Mouse (Mus musculus) embryonic stem cell, embryonic (primary cell): Measurements from ENCODE around the gene Top2a.

ENCODE experiments used
- CTCF ChIA-PET, 4 experiments: fragments of 300-600 bp in 2 of 4; fragments of 350-600 bp in 2 of 4; sonication (Branson Sonifier 250); formaldehyde crosslinking; loops; one replicate each; lab custom pipeline; 2022; ENCODE audit warnings: inconsistent platforms in 2 of 4; lab: Charles Lee
- POLR2A ChIA-PET, 4 experiments: fragments of 300-600 bp in 2 of 4; fragments of 350-600 bp in 2 of 4; sonication (Branson Sonifier 250); formaldehyde crosslinking; loops; one replicate each; lab custom pipeline; 2022; ENCODE audit warnings: antibody characterized with exemption in 4 of 4, inconsistent platforms in 1 of 4; lab: Charles Lee

Gene Top2a

GRCm38 (mm10) chr11:99045159-99045889 lies 21.3 kb upstream of the Top2a start:
- ChIA-PET POLR2A (interaction anchor here in 3 of 4 experiments (0.6 to 4.0 kb wide), 13 partner anchors 10 to 1887 kb away, joined by 3 to 32 read pairs (median 4); partner anchors contain the start of gene Top2a (in 1 of the 3)), CTCF (interaction anchor here (0.5 to 2.5 kb wide), 8 partner anchors 20 to 65 kb away, joined by 3 to 13 read pairs (median 4); no protein-coding TSS in a partner anchor)

- POLR2A ChIA-PET = interaction anchor here in 3 of 4 experiments (0.6 to 4.0 kb wide), 6 partner anchors 9 to 1473 kb away, joined by 3 to 32 read pairs (median 3); no protein-coding TSS in a partner anchor
These were observed 20.3 kb upstream of the Top2a start for GRCm38 (mm10) chr11:99044306-99044705.

GRCm38 (mm10) chr11:99043632-99044031 lies 19.6 kb upstream of the Top2a start:
- CTCF ChIA-PET = interaction anchor here in 3 of 4 experiments (0.6 to 1.7 kb wide), 6 partner anchors 22 to 88 kb away, joined by 3 to 8 read pairs (median 6); no protein-coding TSS in a partner anchor
- POLR2A ChIA-PET = interaction anchor here (0.5 to 4.0 kb wide), 12 partner anchors 8 to 171 kb away, joined by 3 to 32 read pairs (median 3); partner anchors contain the start of gene Top2a (in 2 of the 4)

More at GRCm38 (mm10) chr11:99044306-99044705, 20.3 kb upstream of the Top2a start:
- CTCF ChIA-PET = interaction anchor here (1.1 to 1.7 kb wide), 6 partner anchors 21 to 87 kb away, joined by 3 to 8 read pairs (median 6); no protein-coding TSS in a partner anchor

GRCm38 (mm10) chr11:99042834-99043431 lies 18.9 kb upstream of the Top2a start:
- ChIA-PET CTCF (interaction anchor here in 3 of 4 experiments (0.6 to 1.7 kb wide), 5 partner anchors 23 to 83 kb away, joined by 3 to 8 read pairs (median 7); no protein-coding TSS in a partner anchor), POLR2A (interaction anchor here in 3 of 4 experiments (0.5 to 4.0 kb wide), 8 partner anchors 8 to 170 kb away, joined by 3 to 32 read pairs (median 3); partner anchors contain the start of gene Top2a (in 1 of the 3))

DNA sequence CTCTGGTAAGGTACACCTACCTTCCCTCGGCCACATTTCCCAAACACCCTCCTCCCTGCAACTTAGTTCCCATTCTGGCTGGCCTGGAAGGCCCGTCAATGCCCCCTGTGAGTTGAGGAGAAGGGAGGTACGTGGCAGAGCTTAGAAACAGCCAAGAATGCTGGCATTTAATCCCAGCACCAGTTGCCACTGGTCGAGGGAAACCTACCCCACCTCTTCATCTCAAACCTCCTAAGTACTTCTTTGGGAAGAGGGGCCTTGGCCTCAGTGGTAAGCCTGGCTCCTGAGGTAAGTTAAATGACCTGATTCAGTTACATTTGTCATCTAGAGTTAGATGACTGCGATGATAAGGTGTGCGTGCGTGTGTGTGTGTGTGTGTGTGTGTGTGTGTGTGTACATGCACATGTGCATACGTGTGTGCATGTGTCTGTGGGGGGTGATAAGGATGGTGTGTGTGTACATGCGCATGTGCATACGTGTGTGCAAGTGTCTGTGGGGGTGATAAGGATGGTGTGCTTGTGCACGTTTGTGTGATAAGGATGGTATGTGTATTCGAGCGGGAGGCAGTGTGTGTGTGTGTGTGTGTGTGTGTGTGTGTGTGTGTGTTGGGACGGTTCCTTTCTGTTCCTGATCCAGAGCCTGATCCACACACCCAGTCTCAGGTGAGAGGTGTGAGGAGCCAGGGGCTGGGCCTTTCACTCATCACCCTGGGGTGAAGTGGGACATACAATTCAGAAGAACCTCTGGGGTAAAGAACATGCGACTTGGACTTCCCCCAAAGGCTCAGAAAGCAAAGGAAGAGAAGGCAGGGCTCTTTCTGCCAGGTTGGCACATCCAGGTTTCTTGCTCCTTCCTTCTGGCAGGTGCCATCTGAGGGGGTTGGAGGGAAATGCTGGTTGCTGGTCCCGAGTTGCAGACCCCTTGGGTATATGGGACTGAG lies 18.1 kb upstream of the Top2a start:
- CTCF ChIA-PET = interaction anchor here (0.6 to 1.8 kb wide), 16 partner anchors 9 to 307 kb away, joined by 3 to 13 read pairs (median 5); no protein-coding TSS in a partner anchor
- POLR2A ChIA-PET = interaction anchor here in 3 of 4 experiments (0.6 to 4.0 kb wide), 13 partner anchors 8 to 79 kb away, joined by 3 to 32 read pairs (median 3); partner anchors contain the start of gene Top2a (in 2 of the 3)

GRCm38 (mm10) chr11:99041051-99041729 lies 17.2 kb upstream of the Top2a start, which contains the start of gene Igfbp4:
Gene Igfbp4 (plus strand): TSS chr11:99041244.
- ChIA-PET POLR2A (interaction anchor here in 3 of 4 experiments (0.6 to 1.3 kb wide), 10 partner anchors 9 to 80 kb away, joined by 3 to 6 read pairs (median 3); partner anchors contain the start of gene Top2a (in 1 of the 3)), CTCF (interaction anchor here (0.6 to 1.8 kb wide), 16 partner anchors 10 to 306 kb away, joined by 3 to 13 read pairs (median 4); no protein-coding TSS in a partner anchor)

GRCm38 (mm10) chr11:99040346-99040974 lies 16.5 kb upstream of the Top2a start:
- CTCF ChIA-PET = interaction anchor here (0.8 to 1.9 kb wide), 9 partner anchors 22 to 91 kb away, joined by 3 to 13 read pairs (median 6); no protein-coding TSS in a partner anchor
- POLR2A ChIA-PET = interaction anchor here in 1 of 4 experiments (1.0 to 1.3 kb wide), 3 partner anchors 10 to 22 kb away, joined by 3 to 6 read pairs (median 4); no protein-coding TSS in a partner anchor

DNA sequence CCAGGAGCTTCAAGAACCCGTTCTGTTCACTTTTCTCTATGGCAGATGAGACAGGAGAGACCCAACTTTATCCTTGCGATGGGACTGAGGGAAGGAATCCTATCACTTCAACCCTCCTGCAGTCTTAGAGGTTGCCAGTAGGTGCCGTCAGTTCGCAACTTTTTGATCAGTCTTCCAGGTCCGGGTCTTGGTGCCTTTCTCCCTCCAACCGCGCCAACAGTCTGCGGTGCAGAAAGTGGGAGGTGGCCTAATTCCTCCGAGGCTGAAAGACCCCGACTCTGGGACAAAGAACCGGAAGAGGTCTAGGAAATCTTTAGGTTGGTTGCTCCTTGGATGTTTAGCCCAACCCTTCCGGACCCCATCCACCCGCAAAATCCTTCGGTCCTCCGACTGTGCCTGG lies 15.8 kb upstream of the Top2a start:
- ChIA-PET CTCF (interaction anchor here in 2 of 4 experiments (0.7 to 2.2 kb wide), 6 partner anchors 26 to 84 kb away, joined by 3 to 6 read pairs (median 4); no protein-coding TSS in a partner anchor), POLR2A (interaction anchor here in 1 of 4 experiments (1.1 kb wide), 2 partner anchors 9 to 99 kb away, joined by 3 read pairs; no protein-coding TSS in a partner anchor)

DNA sequence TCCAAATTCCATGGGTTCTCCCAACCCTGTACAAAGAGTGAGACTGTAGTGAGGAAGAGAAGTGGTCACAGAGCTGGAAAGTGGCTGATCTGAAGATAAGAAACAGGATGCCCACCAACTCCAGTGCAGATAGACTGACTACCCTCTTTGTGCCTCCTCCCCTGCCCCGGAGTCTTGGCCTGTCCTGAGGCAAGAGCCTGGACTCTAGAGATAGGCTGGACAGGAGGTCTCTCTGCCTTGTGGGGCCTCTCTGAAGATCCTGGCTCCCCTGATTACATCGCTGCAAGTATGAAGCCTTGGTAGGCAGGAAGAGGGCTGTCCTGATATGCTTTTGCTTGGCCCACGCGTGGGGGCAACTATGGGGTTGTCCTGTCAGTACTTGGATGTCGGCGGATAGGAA lies 12.3 kb upstream of the Top2a start:
- ChIA-PET POLR2A (interaction anchor here (0.5 to 3.3 kb wide), 16 partner anchors 10 to 118 kb away, joined by 3 to 16 read pairs (median 4); partner anchors contain the start of gene Top2a (in 2 of the 4)), CTCF (interaction anchor here (0.6 to 1.6 kb wide), 17 partner anchors 12 to 1284 kb away, joined by 3 to 8 read pairs (median 3); partner anchors contain the start of genes Cdc6 (in 1 of the 4) and Top2a (in 1 of the 4))

DNA sequence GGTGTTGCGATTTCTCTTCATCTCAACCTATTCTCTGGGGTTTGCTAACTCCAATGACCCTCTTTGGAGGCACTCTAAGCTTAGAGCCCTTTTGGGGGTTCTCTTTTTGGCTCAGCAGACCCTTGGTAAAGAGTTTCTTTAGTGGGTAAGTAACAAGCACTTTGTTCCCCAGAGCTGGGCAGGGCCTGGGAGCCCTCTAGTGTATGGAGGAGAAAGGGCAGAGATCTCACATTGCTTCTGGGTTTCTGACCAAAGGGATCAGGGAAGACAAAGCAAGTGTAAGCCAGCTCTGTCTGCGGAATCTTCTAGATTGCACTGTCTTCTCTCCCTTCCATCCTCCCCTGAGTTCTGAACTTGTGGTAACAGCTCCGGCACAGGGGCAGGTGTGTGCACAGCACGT lies 11.4 kb upstream of the Top2a start:
- ChIA-PET POLR2A (interaction anchor here in 3 of 4 experiments (0.6 to 3.3 kb wide), 20 partner anchors 8 to 295 kb away, joined by 3 to 16 read pairs (median 4); partner anchors contain the start of genes Top2a (in 3 of the 3) and Thra (in 1 of the 3)), CTCF (interaction anchor here (0.5 to 1.6 kb wide), 35 partner anchors 9 to 1724 kb away, joined by 3 to 8 read pairs (median 3); partner anchors contain the start of genes Kcnh4 (in 1 of the 4), Nkiras2 (in 1 of the 4) and Top2a (in 1 of the 4))

- ChIA-PET POLR2A (interaction anchor here in 2 of 4 experiments (0.6 to 4.1 kb wide), 5 partner anchors 8 to 48 kb away, joined by 3 to 57 read pairs (median 3); no protein-coding TSS in a partner anchor), CTCF (interaction anchor here in 3 of 4 experiments (0.6 to 2.1 kb wide), 4 partner anchors 84 to 1705 kb away, joined by 3 to 6 read pairs (median 4); no protein-coding TSS in a partner anchor)
These were observed 3.0 kb upstream of the Top2a start for GRCm38 (mm10) chr11:99026899-99027440.

GRCm38 (mm10) chr11:99025878-99026277 lies 1.9 kb upstream of the Top2a start:
- ChIA-PET POLR2A (interaction anchor here in 3 of 4 experiments (0.6 to 6.0 kb wide), 18 partner anchors 9 to 142 kb away, joined by 3 to 57 read pairs (median 4); partner anchors contain the start of gene Cdc6 (in 1 of the 3)), CTCF (interaction anchor here (0.6 to 2.1 kb wide), 12 partner anchors 9 to 1206 kb away, joined by 3 to 6 read pairs (median 3); partner anchors contain the start of genes Cdc6 (in 1 of the 4) and Gjd3 (in 1 of the 4))

DNA sequence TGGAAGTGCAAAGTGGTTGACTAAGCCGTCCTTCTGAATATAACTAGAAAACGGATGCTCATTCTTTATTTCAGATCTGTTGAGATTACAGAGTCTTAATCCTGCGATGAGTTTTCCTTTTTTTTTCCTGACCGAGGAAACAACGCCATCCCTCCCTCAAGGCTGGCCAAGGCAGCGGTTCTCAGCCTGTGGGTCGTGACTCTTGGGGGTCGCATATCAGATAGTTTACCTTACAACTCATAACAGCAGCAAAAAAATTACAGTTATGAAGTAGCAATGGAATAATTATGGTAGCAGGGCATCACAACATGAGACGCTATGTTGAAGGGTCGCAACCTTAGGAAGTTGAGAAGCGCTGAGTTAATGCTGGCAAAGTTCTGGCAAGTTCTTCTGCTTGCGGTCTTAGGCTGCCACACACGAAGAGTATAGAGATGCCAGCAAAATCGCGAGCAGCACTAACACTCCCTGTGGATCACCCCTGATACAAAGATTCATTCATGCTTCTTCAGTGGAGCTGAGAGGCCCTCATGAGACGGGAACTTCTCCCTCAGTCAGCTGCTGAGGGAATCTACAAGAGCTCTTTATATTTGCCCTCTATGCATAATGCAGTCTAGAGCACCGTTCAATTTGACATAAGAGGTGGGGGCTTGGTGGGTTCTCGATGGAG lies 612 bp upstream of the Top2a start:
- POLR2A ChIA-PET = interaction anchor here (0.5 to 6.0 kb wide), 77 partner anchors 8 to 1295 kb away, joined by 3 to 57 read pairs (median 5); partner anchors contain the start of genes Cdc6 (in 3 of the 4), Eif1 (in 1 of the 4), Gjd3 (in 1 of the 4) and Ormdl3 (in 1 of the 4)
- CTCF ChIA-PET = interaction anchor here in 3 of 4 experiments (0.6 to 2.1 kb wide), 7 partner anchors 9 to 286 kb away, joined by 3 to 6 read pairs (median 3); no protein-coding TSS in a partner anchor

DNA sequence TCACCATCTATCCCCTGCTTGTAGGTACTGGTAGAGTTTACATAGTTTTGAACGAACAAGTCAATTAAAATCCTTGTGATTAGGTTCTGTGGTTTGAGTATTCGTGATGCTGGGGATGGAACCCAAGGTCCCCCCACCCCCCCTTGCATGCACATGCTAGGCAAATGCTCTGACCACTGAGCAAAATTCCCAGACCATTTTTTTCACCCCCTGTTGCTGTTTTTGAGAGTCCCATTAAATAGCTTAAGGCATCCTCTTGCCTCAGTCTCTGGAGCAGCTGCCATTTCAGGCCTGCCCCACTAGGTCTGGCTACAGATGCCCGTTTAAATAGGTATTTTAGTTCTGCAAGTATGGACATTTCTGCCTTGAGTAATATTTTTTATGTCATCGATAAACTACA lies 895 bp downstream of the Top2a start:
- POLR2A ChIA-PET = interaction anchor here in 3 of 4 experiments (0.5 to 6.0 kb wide), 51 partner anchors 8 to 1297 kb away, joined by 3 to 57 read pairs (median 6); partner anchors contain the start of genes Cdc6 (in 2 of the 3), Eif1 (in 1 of the 3), Gjd3 (in 1 of the 3) and Ormdl3 (in 1 of the 3)
- CTCF ChIA-PET = interaction anchor here in 2 of 4 experiments (0.6 to 1.3 kb wide), 3 partner anchors 13 to 52 kb away, joined by 3 read pairs; no protein-coding TSS in a partner anchor
